Mouse (Mus musculus) MEL (cell line): Measurements from ENCODE around the gene Mrpl37. TPM values are rescaled to one million over a fixed set of nuclear protein-coding genes. Genes with fewer than 3 reads are reported as not detected.

Experiments
- DNase-seq: peaks from one replicate; pipeline ENCODE4 v3.0.0; 2011; ENCODE audit warnings: low read depth, low spot score
- H3K27ac ChIP-seq: 2 replicates; pipeline ENCODE4 v1.5.1; 2012; ENCODE audit warnings: low read depth, mild to moderate bottlenecking, control low read depth, low read length, moderate library complexity; ENCODE audit not compliant: control insufficient read depth
- H3K27me3 ChIP-seq, 2 experiments: fragments of 150-350 bp in 1 of 2; sonication (generic) in 1 of 2; 2 replicates each; pipeline ENCODE4 v1.6.1; 2012; ENCODE audit warnings: low read length in 2 of 2, mild to moderate bottlenecking in 2 of 2, improper control_type of control experiment in 1 of 2, moderate library complexity in 1 of 2; ENCODE audit not compliant: insufficient read depth in 2 of 2, control insufficient read depth in 1 of 2
- H3K36me3 ChIP-seq, 2 experiments: 2 replicates each; pipeline ENCODE4 v1.6.1; 2012 to 2014; ENCODE audit warnings: low read length in 2 of 2, improper control_type of control experiment in 1 of 2, inconsistent platforms in 1 of 2, mild to moderate bottlenecking in 1 of 2; ENCODE audit not compliant: insufficient read depth in 2 of 2, control insufficient read depth in 1 of 2
- H3K4me1 ChIP-seq, 2 experiments: fragments of 150-350 bp in 1 of 2; sonication (generic) in 1 of 2; 2 replicates each; pipeline ENCODE4 v1.6.1; 2012; ENCODE audit warnings: low read length in 2 of 2, improper control_type of control experiment in 1 of 2, mild to moderate bottlenecking in 1 of 2; ENCODE audit not compliant: insufficient read depth in 2 of 2, control insufficient read depth in 1 of 2
- H3K4me3 ChIP-seq, 2 experiments: fragments of 150-350 bp in 1 of 2; sonication (generic) in 1 of 2; 2 replicates each; pipeline ENCODE4 v1.5.1; 2012; ENCODE audit warnings: low read depth in 2 of 2, low read length in 2 of 2, mild to moderate bottlenecking in 2 of 2, moderate library complexity in 2 of 2, control low read depth in 1 of 2, improper control_type of control experiment in 1 of 2; ENCODE audit not compliant: control insufficient read depth in 1 of 2, insufficient read depth in 1 of 2
- H3K79me2 ChIP-seq: 2 replicates; pipeline ENCODE4 v1.6.1; 2012; ENCODE audit warnings: mild to moderate bottlenecking, low read length, moderate library complexity; ENCODE audit not compliant: control insufficient read depth, poor library complexity, insufficient read depth
- H3K9ac ChIP-seq: 2 replicates; pipeline ENCODE4 v1.6.1; 2012; ENCODE audit warnings: low read depth, mild to moderate bottlenecking, control low read depth, low read length, moderate library complexity; ENCODE audit not compliant: control insufficient read depth, poor library complexity, severe bottlenecking
- H3K9me3 ChIP-seq: fragments of 150-350 bp; sonication (generic); replicated peaks from 2 replicates; pipeline ENCODE4 v1.6.1; 2012; ENCODE audit warnings: mild to moderate bottlenecking, low read length, improper control_type of control experiment, moderate library complexity; ENCODE audit not compliant: insufficient read depth
- CHD1 ChIP-seq: IDR thresholded peaks from 2 replicates; pipeline ENCODE4 v1.6.1; 2012; ENCODE audit warnings: low read depth, mild to moderate bottlenecking, inconsistent platforms, low read length, improper control_type of control experiment
- CHD2 ChIP-seq: IDR thresholded peaks from 2 replicates; pipeline ENCODE4 v1.6.1; 2011; ENCODE audit warnings: low read length, improper control_type of control experiment
- CTCF ChIP-seq, 3 experiments: IDR thresholded peaks in 2 of 3; conservative IDR thresholded peaks in 1 of 3; 2 replicates each; pipeline ENCODE4 v1.5.1; 2011 to 2012; ENCODE audit warnings: low read length in 3 of 3, low read depth in 2 of 3, mild to moderate bottlenecking in 2 of 3, improper control_type of control experiment in 1 of 3, inconsistent platforms in 1 of 3, mixed read lengths in 1 of 3, moderate library complexity in 1 of 3; ENCODE audit not compliant: control insufficient read depth in 1 of 3, insufficient read depth in 1 of 3, poor library complexity in 1 of 3, severe bottlenecking in 1 of 3
- E2F4 ChIP-seq: IDR thresholded peaks from 2 replicates; pipeline ENCODE4 v1.6.1; 2011; ENCODE audit warnings: low read depth, low read length, improper control_type of control experiment, borderline replicate concordance
- EP300 ChIP-seq, 2 experiments: IDR thresholded peaks; 2 replicates each; pipeline ENCODE4 v1.6.1; 2011; ENCODE audit warnings: improper control_type of control experiment in 2 of 2, low read length in 2 of 2, low read depth in 1 of 2, mild to moderate bottlenecking in 1 of 2
- ETS1 ChIP-seq: IDR thresholded peaks from 2 replicates; pipeline ENCODE4 v1.6.1; 2012; ENCODE audit warnings: low read depth, mild to moderate bottlenecking, inconsistent platforms, low read length, improper control_type of control experiment, moderate library complexity
- GABPA ChIP-seq: IDR thresholded peaks from 2 replicates; pipeline ENCODE4 v1.6.1; 2012; ENCODE audit warnings: low read depth, mild to moderate bottlenecking, inconsistent platforms, low read length, improper control_type of control experiment, moderate library complexity
- HCFC1 ChIP-seq: IDR thresholded peaks from 2 replicates; pipeline ENCODE4 v1.6.1; 2012; ENCODE audit warnings: low read depth, mild to moderate bottlenecking, inconsistent platforms, low read length, improper control_type of control experiment, moderate library complexity
- KAT2A ChIP-seq: conservative IDR thresholded peaks from 2 replicates; pipeline ENCODE4 v1.6.1; 2012; ENCODE audit warnings: low read depth, low read length, improper control_type of control experiment, inconsistent platforms
- MAFK ChIP-seq: IDR thresholded peaks from 2 replicates; pipeline ENCODE4 v1.6.1; 2011; ENCODE audit warnings: low read depth, mild to moderate bottlenecking, low read length, improper control_type of control experiment, borderline replicate concordance
- MAZ ChIP-seq: IDR thresholded peaks from 2 replicates; pipeline ENCODE4 v1.6.1; 2012; ENCODE audit warnings: low read depth, mild to moderate bottlenecking, inconsistent platforms, low read length, improper control_type of control experiment
- MEF2A ChIP-seq: IDR thresholded peaks from 2 replicates; pipeline ENCODE4 v1.6.1; 2014; ENCODE audit warnings: low read depth, mild to moderate bottlenecking, inconsistent platforms, low read length, improper control_type of control experiment; ENCODE audit not compliant: poor library complexity, insufficient replicate concordance, severe bottlenecking; ENCODE audit errors: extremely low read depth
- NRF1 ChIP-seq: IDR thresholded peaks from 2 replicates; pipeline ENCODE4 v1.6.1; 2014; ENCODE audit warnings: low read depth, mild to moderate bottlenecking, inconsistent platforms, low read length, improper control_type of control experiment, moderate library complexity; ENCODE audit not compliant: poor library complexity, insufficient read depth, severe bottlenecking
- POLR2A ChIP-seq, 2 experiments: IDR thresholded peaks; 2 replicates each; pipeline ENCODE4 v1.6.1; 2011 to 2012; ENCODE audit warnings: low read length in 2 of 2, mild to moderate bottlenecking in 2 of 2, control low read depth in 1 of 2, improper control_type of control experiment in 1 of 2, low read depth in 1 of 2, moderate library complexity in 1 of 2; ENCODE audit not compliant: control insufficient read depth in 1 of 2, insufficient read depth in 1 of 2, poor library complexity in 1 of 2
- POLR2AphosphoS2 ChIP-seq: IDR thresholded peaks from 2 replicates; pipeline ENCODE4 v1.6.1; 2011; ENCODE audit warnings: low read length, improper control_type of control experiment
- POLR2AphosphoS5 ChIP-seq: IDR thresholded peaks from 2 replicates; pipeline ENCODE4 v1.6.1; 2012; ENCODE audit warnings: low read depth, borderline replicate concordance, mild to moderate bottlenecking, inconsistent platforms, low read length, moderate library complexity, mixed read lengths
- SIN3A ChIP-seq: IDR thresholded peaks from 2 replicates; pipeline ENCODE4 v1.6.1; 2012; ENCODE audit warnings: low read length, improper control_type of control experiment, inconsistent platforms
- SMC3 ChIP-seq: IDR thresholded peaks from 2 replicates; pipeline ENCODE4 v1.6.1; 2011; ENCODE audit warnings: low read depth, low read length, improper control_type of control experiment
- TAL1 ChIP-seq: IDR thresholded peaks from 2 replicates; pipeline ENCODE4 v1.6.1; 2012; ENCODE audit warnings: mild to moderate bottlenecking, inconsistent platforms, low read length, moderate library complexity, mixed read lengths
- TCF12 ChIP-seq: IDR thresholded peaks from 2 replicates; pipeline ENCODE4 v1.6.1; 2014; ENCODE audit warnings: low read depth, mild to moderate bottlenecking, inconsistent platforms, low read length, improper control_type of control experiment, moderate library complexity
- UBTF ChIP-seq: IDR thresholded peaks from 2 replicates; pipeline ENCODE4 v1.6.1; 2012; ENCODE audit warnings: low read depth, mild to moderate bottlenecking, inconsistent platforms, low read length, improper control_type of control experiment, moderate library complexity, borderline replicate concordance; ENCODE audit not compliant: insufficient read depth
- ZKSCAN1 ChIP-seq: IDR thresholded peaks from 2 replicates; pipeline ENCODE4 v1.6.1; 2012; ENCODE audit warnings: low read depth, mild to moderate bottlenecking, inconsistent platforms, low read length, improper control_type of control experiment, moderate library complexity
- ZMIZ1 ChIP-seq: IDR thresholded peaks from 2 replicates; pipeline ENCODE4 v1.6.1; 2012; ENCODE audit warnings: low read depth, mild to moderate bottlenecking, inconsistent platforms, low read length, improper control_type of control experiment, moderate library complexity
- polyA plus RNA-seq, 2 experiments: library from polyadenylated mRNA; stranded (reverse) in 1 of 2; unstranded in 1 of 2; fragments of >175 nt in 1 of 2; fragments of >200 nt in 1 of 2; gene quantifications; 2 replicates each; pipeline versions ENCODE4 v1.2.1 to v1.2.4; 2012; ENCODE audit warnings: low replicate concordance in 2 of 2, low read depth in 1 of 2; ENCODE audit not compliant: insufficient read length in 2 of 2, insufficient read depth in 1 of 2, missing spikeins in 1 of 2
- total RNA-seq: library from RNA; depleted of rRNA; stranded (reverse); fragments of 300-350 nt; gene quantifications from 2 replicates; pipeline ENCODE4 v1.2.3, GENCODE M21; 2012

Gene Mrpl37
- total and polyA plus RNA-seq, 3 experiments = 73.1 to 423 (median 153) TPM

DNA sequence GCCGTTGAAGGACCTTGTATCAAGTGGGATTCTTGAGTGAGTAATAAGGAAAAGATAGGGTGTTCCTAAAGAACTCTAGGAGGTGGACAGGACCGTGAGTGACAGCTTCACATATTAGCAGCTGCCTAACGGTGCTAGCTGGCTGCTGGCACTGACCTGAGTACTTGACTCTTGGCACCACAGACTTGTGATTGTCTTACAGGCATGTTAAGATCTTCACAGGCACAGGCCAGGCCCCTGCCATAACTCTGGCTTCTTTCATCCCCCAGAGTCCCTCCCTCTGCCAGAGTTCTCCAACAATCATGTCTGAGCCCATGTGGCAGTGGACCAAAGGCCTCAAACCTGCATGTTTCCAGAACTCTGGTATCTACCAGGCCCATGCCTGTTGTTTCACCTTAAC is 48.1 kb downstream of the Mrpl37 start:
- TF ChIP-seq KAT2A = no peak
- no peak for TF ChIP-seq MAFK
- no peak for TF ChIP-seq UBTF
- no peak for TF ChIP-seq POLR2AphosphoS2
- TF ChIP-seq EP300 (IDR thresholded peaks at IDR 0.05; ENCODE audit: low read depth in 1 of 2, low read length in 2 of 2) = no peak
- no peak for TF ChIP-seq MAZ
- Histone ChIP-seq H3K27ac (no peak overlapping the region), H3K9me3 (no peaks in the 10 kb centered on the region), H3K4me1 (no peaks in the 10 kb centered on the region), H3K9ac (no peak overlapping the region), H3K27me3 (no peaks in the 10 kb centered on the region), H3K4me3 (no peak overlapping the region), H3K79me2 (0 out of 2 replicates have a peak, but pooled peaks cover 1% of the 10 kb centered on the region), H3K36me3 (peaks cover 0 to 4% of the 10 kb centered on the region in 2 experiments; a peak in 1 of 4 replicates)
- DNase-seq = no peak

DNA sequence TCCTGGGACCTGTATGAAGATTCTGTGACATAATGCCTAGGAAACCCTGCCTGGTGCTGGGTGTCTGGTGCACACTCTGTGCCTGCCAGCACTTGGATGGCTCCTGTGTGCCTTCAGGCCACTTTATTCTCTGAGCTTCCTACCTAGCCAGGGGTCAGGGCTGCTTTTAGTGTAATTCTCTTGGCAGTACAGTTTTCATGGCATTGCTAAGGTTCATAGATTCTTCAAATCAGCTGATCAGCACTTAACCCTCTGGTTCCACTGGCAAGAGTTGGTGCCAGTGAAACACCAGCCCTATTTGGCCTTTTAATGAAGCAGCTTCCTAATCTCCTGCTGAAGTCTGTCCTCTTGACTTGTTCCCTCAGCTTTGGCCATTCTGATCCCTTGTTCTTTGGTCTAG is 49.4 kb downstream of the Mrpl37 start:
- H3K27ac ChIP-seq = no peak overlapping the region
- no peaks in the 10 kb centered on the region for H3K9me3 ChIP-seq
- H3K27me3 ChIP-seq = no peaks in the 10 kb centered on the region
- H3K36me3 ChIP-seq = peaks cover 0 to 4% of the 10 kb centered on the region in 2 experiments; a peak in 1 of 4 replicates
- no peak overlapping the region for H3K9ac ChIP-seq
- no peaks in the 10 kb centered on the region for H3K79me2 ChIP-seq
- no peak overlapping the region for H3K4me3 ChIP-seq
- no peak for DNase-seq
- no peaks in the 10 kb centered on the region for H3K4me1 ChIP-seq
- TF ChIP-seq GABPA = no peak
- no peak for TF ChIP-seq CHD2
- no peak for TF ChIP-seq POLR2AphosphoS2
- no peak for TF ChIP-seq SMC3
- TF ChIP-seq TAL1 = no peak
- TF ChIP-seq MAZ = no peak
- no peak for TF ChIP-seq POLR2A (IDR thresholded peaks at IDR 0.05; ENCODE audit: control insufficient read depth in 1 of 2, insufficient read depth in 1 of 2, low read depth in 1 of 2, low read length in 2 of 2, poor library complexity in 1 of 2)
- no peak for TF ChIP-seq ZKSCAN1
- no peak for TF ChIP-seq ZMIZ1
- no peak for TF ChIP-seq MEF2A
- no peak for TF ChIP-seq SIN3A

DNA sequence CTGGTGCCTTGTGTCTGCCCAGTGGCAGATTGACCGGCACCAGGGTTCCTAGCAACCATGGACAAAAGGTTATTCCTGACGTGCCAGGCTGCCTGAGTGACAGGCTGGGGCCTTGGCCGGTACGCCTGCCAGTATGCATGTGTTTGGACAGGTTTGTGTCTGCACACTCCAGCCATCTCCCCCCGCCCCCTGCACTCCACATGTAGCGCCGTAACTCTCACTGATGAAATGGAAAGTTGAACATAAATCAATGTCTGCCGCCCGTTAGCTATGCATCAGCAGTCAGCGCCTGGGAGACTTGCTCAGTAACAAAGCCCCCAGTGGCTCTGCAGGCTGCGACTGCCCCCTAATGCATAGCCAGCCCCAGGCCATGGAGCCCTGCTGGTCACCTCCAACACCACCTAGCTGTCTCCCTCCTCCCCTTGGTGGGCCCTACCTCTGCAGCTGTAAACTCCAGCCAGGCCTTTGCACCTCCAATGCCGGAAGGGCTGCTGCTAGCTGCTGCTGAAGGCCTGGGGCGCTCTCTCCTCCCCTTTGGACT is 50.6 kb downstream of the Mrpl37 start:
- DNase-seq = no peak
- no peaks in the 10 kb centered on the region for H3K27me3 ChIP-seq
- no peak overlapping the region for H3K27ac ChIP-seq
- no peaks in the 10 kb centered on the region for H3K79me2 ChIP-seq
- H3K9ac ChIP-seq = no peak overlapping the region
- no peaks in the 10 kb centered on the region for H3K9me3 ChIP-seq
- no peak overlapping the region for H3K4me3 ChIP-seq
- TF ChIP-seq HCFC1 (no peak), CHD1 (no peak), NRF1 (no peak), CTCF (IDR thresholded peaks at IDR 0.05 in 2 of 3, conservative IDR thresholded peaks at IDR 0.05 in 1 of 3; ENCODE audit: control insufficient read depth in 1 of 3, insufficient read depth in 1 of 3, low read depth in 2 of 3, low read length in 3 of 3, poor library complexity in 1 of 3, severe bottlenecking in 1 of 3) (no peak), UBTF (no peak), TCF12 (no peak), POLR2AphosphoS5 (no peak), ETS1 (no peak), E2F4 (no peak), POLR2A (IDR thresholded peaks at IDR 0.05; ENCODE audit: control insufficient read depth in 1 of 2, insufficient read depth in 1 of 2, low read depth in 1 of 2, low read length in 2 of 2, poor library complexity in 1 of 2) (no peak)
- peaks cover 0 to 6% of the 10 kb centered on the region in 2 experiments; a peak in 1 of 4 replicates for H3K36me3 ChIP-seq
- H3K4me1 ChIP-seq = no peaks in the 10 kb centered on the region
